Mouse (Mus musculus) stomach, embryonic 16.5 days (tissue): Measurements from ENCODE around the gene Ncmap. TPM values are rescaled to one million over a fixed set of nuclear protein-coding genes. Genes with fewer than 3 reads are reported as not detected.
A peak's percentile ranks its signal among the peaks of the same experiment; 100 is the strongest.

Source experiments
- ATAC-seq: fragments of 200-750 bp; cut with Nextera tagmentation; 2 replicates; pipeline ENCODE4 v1.8.0; 2017; ENCODE audit warnings: moderate number of reproducible peaks, moderate TSS enrichment; ENCODE audit not compliant: insufficient read depth, low FRiP score
- H3K27ac ChIP-seq: fragments of 300-500 bp; sonication (generic); 2 replicates; pipeline ENCODE4 v1.5.1; 2014; ENCODE audit warnings: low read length
- H3K27me3 ChIP-seq: fragments of 300-500 bp; sonication (generic); 2 replicates; pipeline ENCODE4 v1.6.1; 2014; ENCODE audit warnings: low read length, control low read depth, mixed read lengths; ENCODE audit not compliant: control insufficient read depth, insufficient read depth
- H3K36me3 ChIP-seq: fragments of 300-500 bp; sonication (generic); 2 replicates; pipeline ENCODE4 v1.6.1; 2014; ENCODE audit warnings: low read length; ENCODE audit not compliant: control insufficient read depth, insufficient read depth
- H3K4me1 ChIP-seq: fragments of 300-500 bp; sonication (generic); 2 replicates; pipeline ENCODE4 v1.6.1; 2014; ENCODE audit warnings: low read length, control low read depth, mixed read lengths; ENCODE audit not compliant: control insufficient read depth, insufficient read depth
- H3K4me2 ChIP-seq: fragments of 300-500 bp; sonication (generic); 2 replicates; pipeline ENCODE4 v1.6.1; 2014; ENCODE audit warnings: low read depth, low read length, mixed read lengths
- H3K4me3 ChIP-seq: fragments of 300-500 bp; sonication (generic); replicated peaks from 2 replicates; pipeline ENCODE4 v1.5.1; 2014; ENCODE audit warnings: mild to moderate bottlenecking, low read length
- H3K9ac ChIP-seq: fragments of 300-500 bp; sonication (generic); 2 replicates; pipeline ENCODE4 v1.6.1; 2014; ENCODE audit warnings: low read length
- H3K9me3 ChIP-seq: fragments of 300-500 bp; sonication (generic); replicated peaks from 2 replicates; pipeline ENCODE4 v1.6.1; 2016; ENCODE audit warnings: low read length, control low read depth; ENCODE audit not compliant: control insufficient read depth
- WGBS: fragments of 180-500 bp; shearing (Covaris S2); extraction: QIAGEN DNeasy Blood & Tissue Kit; methylation state at CpG from one replicate; pipeline ENCODE4 v1.1.7; 2014; 5-methylcytosine and 5-hydroxymethylcytosine counted together
- polyA plus RNA-seq: library from polyadenylated mRNA; unstranded; fragments of >200 nt; fragmentation: Nextera tagmentation; extraction: Ambion mirVana; gene quantifications from 2 replicates; pipeline ENCODE4 v1.2.1, GENCODE M21; 2015

Ncmap gene
- polyA plus RNA-seq, 1 experiment from 2014 or later, result 27.4 TPM

GRCm38 (mm10) chr4:135393381-135393780 lies 4.6 kb downstream of the Ncmap start:
- no peak for ATAC-seq
- WGBS, result 63% methylated on average over 6 of the region's 6 CpGs
- H3K27me3 ChIP-seq, result 0 out of 2 replicates have a peak, but pooled peaks cover 4% of the 10 kb centered on the region
- H3K36me3 ChIP-seq, result no peaks in the 10 kb centered on the region
- no peak overlapping the region for H3K4me3 ChIP-seq
- peaks cover 9% of the 10 kb centered on the region for H3K4me1 ChIP-seq
- no peak overlapping the region for H3K27ac ChIP-seq
- H3K9ac ChIP-seq, result no peak overlapping the region
- H3K4me2 ChIP-seq, result no peak overlapping the region
- H3K9me3 ChIP-seq, result no peaks in the 10 kb centered on the region

- Histone ChIP-seq H3K4me1 (peaks cover 7% of the 10 kb centered on the region; the same call in 1 of the 2 replicates), H3K9me3 (no peaks in the 10 kb centered on the region), H3K27me3 (0 out of 2 replicates have a peak, but pooled peaks cover 4% of the 10 kb centered on the region), H3K9ac (no peak overlapping the region), H3K36me3 (no peaks in the 10 kb centered on the region), H3K4me3 (no peak overlapping the region), H3K4me2 (no peak overlapping the region), H3K27ac (no peak overlapping the region)
- ATAC-seq, result no peak
- 89% methylated on average over 3 of the region's 3 CpGs for WGBS
Measured at GRCm38 (mm10) chr4:135392801-135393200, 5.2 kb downstream of the Ncmap start.

GRCm38 (mm10) chr4:135391014-135391413 lies 7.0 kb downstream of the Ncmap start:
- Histone ChIP-seq H3K27me3 (no peaks in the 10 kb centered on the region), H3K9me3 (no peaks in the 10 kb centered on the region), H3K4me1 (peaks cover 7% of the 10 kb centered on the region; the same call in 1 of the 2 replicates), H3K9ac (no peak overlapping the region), H3K4me2 (no peak overlapping the region), H3K36me3 (no peaks in the 10 kb centered on the region), H3K27ac (no peak overlapping the region), H3K4me3 (no peak overlapping the region)
- 47% methylated on average over 6 of the region's 6 CpGs for WGBS
- ATAC-seq, result no peak

- 45% methylated on average over 10 of the region's 10 CpGs for WGBS
- H3K4me1 ChIP-seq, result no peaks in the 10 kb centered on the region
- peak; percentile 57; the same call in 1 of the 2 replicates for ATAC-seq
Measured at GRCm38 (mm10) chr4:135385614-135386013, 12.4 kb downstream of the Ncmap start.

GRCm38 (mm10) chr4:135382316-135382715 lies 15.7 kb downstream of the Ncmap start:
- Histone ChIP-seq H3K9ac (no peak overlapping the region), H3K27ac (no peak overlapping the region), H3K9me3 (no peaks in the 10 kb centered on the region), H3K27me3 (no peaks in the 10 kb centered on the region), H3K4me3 (no peak overlapping the region), H3K36me3 (no peaks in the 10 kb centered on the region), H3K4me1 (no peaks in the 10 kb centered on the region), H3K4me2 (no peak overlapping the region)
- peak; percentile 49; the same call in 1 of the 2 replicates for ATAC-seq
- WGBS, result 3% methylated on average over 14 of the region's 14 CpGs

More at GRCm38 (mm10) chr4:135385614-135386013, 12.4 kb downstream of the Ncmap start:
- Histone ChIP-seq H3K36me3 (no peaks in the 10 kb centered on the region), H3K27ac (no peak overlapping the region), H3K9me3 (no peaks in the 10 kb centered on the region), H3K4me2 (no peak overlapping the region), H3K27me3 (no peaks in the 10 kb centered on the region), H3K4me3 (no peak overlapping the region), H3K9ac (no peak overlapping the region)

- WGBS, result 60% methylated on average over 8 of the region's 8 CpGs
- no peak for ATAC-seq
- Histone ChIP-seq H3K9me3 (no peaks in the 10 kb centered on the region), H3K4me1 (no peaks in the 10 kb centered on the region), H3K9ac (no peak overlapping the region), H3K4me2 (no peak overlapping the region), H3K27ac (no peak overlapping the region), H3K4me3 (no peak overlapping the region), H3K27me3 (no peaks in the 10 kb centered on the region), H3K36me3 (no peaks in the 10 kb centered on the region)
Measured at GRCm38 (mm10) chr4:135381355-135381754, 16.7 kb downstream of the Ncmap start.

- Histone ChIP-seq H3K36me3 (no peaks in the 10 kb centered on the region), H3K27ac (no peak overlapping the region), H3K4me1 (no peaks in the 10 kb centered on the region), H3K4me3 (no peak overlapping the region), H3K27me3 (no peaks in the 10 kb centered on the region), H3K4me2 (no peak overlapping the region), H3K9ac (no peak overlapping the region), H3K9me3 (no peaks in the 10 kb centered on the region)
- ATAC-seq, result no peak
- 74% methylated on average over 11 of the region's 11 CpGs for WGBS
Measured at GRCm38 (mm10) chr4:135377241-135377640, 20.8 kb downstream of the Ncmap start.

GRCm38 (mm10) chr4:135375444-135375843 lies 22.6 kb downstream of the Ncmap start:
- Histone ChIP-seq H3K27ac (no peak overlapping the region), H3K4me2 (no peak overlapping the region), H3K36me3 (no peaks in the 10 kb centered on the region), H3K4me1 (no peaks in the 10 kb centered on the region), H3K9ac (no peak overlapping the region), H3K27me3 (no peaks in the 10 kb centered on the region), H3K9me3 (no peaks in the 10 kb centered on the region), H3K4me3 (no peak overlapping the region)
- WGBS, result 68% methylated on average over 3 of the region's 3 CpGs
- no peak for ATAC-seq

- ATAC-seq, result no peak
- 76% methylated on average over 5 of the region's 5 CpGs for WGBS
- Histone ChIP-seq H3K27ac (no peak overlapping the region), H3K36me3 (no peaks in the 10 kb centered on the region), H3K4me2 (no peak overlapping the region), H3K4me1 (no peaks in the 10 kb centered on the region), H3K27me3 (no peaks in the 10 kb centered on the region), H3K9ac (no peak overlapping the region), H3K9me3 (no peaks in the 10 kb centered on the region), H3K4me3 (no peak overlapping the region)
Measured at GRCm38 (mm10) chr4:135373299-135373698, 24.7 kb downstream of the Ncmap start.
